Comparison of ENCODE assay signal across 8 mouse cellular contexts in genomic region chr17:83025340-83025816, GRCm38 (mm10).
DNase-seq lines count a peak whose midpoint lies in the region; ATAC-seq and TF ChIP-seq lines count a peak whose summit lies in the region.

No protein-coding gene starts in this region.

- H3K36me3 ChIP-seq in heart, embryonic 11.5 days (ENCODE audit: control insufficient read depth, insufficient read depth, low read length), result no peaks in the 10 kb centered on the region
- no peaks in the 10 kb centered on the region for H3K36me3 ChIP-seq in limb, embryonic 14.5 days (ENCODE audit: control insufficient read depth, insufficient read depth, low read length)

- peaks cover 3% of the 10 kb centered on the region; the same call in 1 of the 2 replicates for H3K4me1 ChIP-seq in heart, embryonic 11.5 days (ENCODE audit: control insufficient read depth, insufficient read depth, low read length)
- H3K4me1 ChIP-seq in limb, embryonic 14.5 days (ENCODE audit: control insufficient read depth, insufficient read depth, low read length), result peaks cover 5% of the 10 kb centered on the region

- WGBS in heart, embryonic 11.5 days (ENCODE audit: insufficient replicate concordance), result 13% methylated on average over 5 of the region's 5 CpGs
- 11% methylated on average over 5 of the region's 5 CpGs for WGBS in limb, embryonic 14.5 days

- TF ChIP-seq POLR2A in limb, embryonic 14.5 days (IDR thresholded peaks at IDR 0.05; ENCODE audit: borderline replicate concordance, extremely low read depth, insufficient read depth, insufficient read length), result no peak

- no peaks in the 10 kb centered on the region for H3K27me3 ChIP-seq in heart, embryonic 11.5 days (ENCODE audit: control insufficient read depth, insufficient read depth, low read length)
- H3K27me3 ChIP-seq in limb, embryonic 14.5 days (ENCODE audit: control insufficient read depth, insufficient read depth, low read length), result 0 out of 2 replicates have a peak, but pooled peaks cover 6% of the 10 kb centered on the region

- no peak overlapping the region for H3K4me2 ChIP-seq in heart, embryonic 11.5 days
- H3K4me2 ChIP-seq in limb, embryonic 14.5 days (replicated peaks; ENCODE audit: low read depth, low read length, severe bottlenecking), result no peak overlapping the region

- peak; percentile 90 for DNase-seq in heart, adult 11 months
- DNase-seq in embryo, embryonic 9.5 days (ENCODE audit: extremely low spot score), result peak; percentile 88
- peak; percentile 26 for DNase-seq in gonadal fat pad, adult 2 months (ENCODE audit: low read depth)
- peak; percentile 82 for DNase-seq in kidney, adult 9 months
- peak; percentile 91 for DNase-seq in limb, embryonic 14.5 days (ENCODE audit: low spot score)
- peak; percentile 71 for DNase-seq in naive thymus-derived CD4-positive, alpha-beta T cell, adult 2 months (ENCODE audit: low read depth)
- peak; percentile 56 to 84 for DNase-seq in spleen, postnatal 4 days (ENCODE audit: low spot score in 2 of 2)

- no peak overlapping the region for H3K9ac ChIP-seq in heart, embryonic 11.5 days (ENCODE audit: low read depth, low read length)
- no peak overlapping the region for H3K9ac ChIP-seq in limb, embryonic 14.5 days (ENCODE audit: low read depth, low read length, severe bottlenecking)

- H3K9me3 ChIP-seq in heart, embryonic 11.5 days (replicated peaks; ENCODE audit: control insufficient read depth, low read length), result no peaks in the 10 kb centered on the region
- peaks cover 3% of the 10 kb centered on the region; the same call in 1 of the 2 replicates for H3K9me3 ChIP-seq in limb, embryonic 14.5 days (ENCODE audit: control insufficient read depth, low read length)

- H3K27ac ChIP-seq in heart, embryonic 11.5 days (ENCODE audit: low read depth, low read length), result no peak overlapping the region
- H3K27ac ChIP-seq in limb, embryonic 14.5 days (replicated peaks; ENCODE audit: low read depth, low read length), result no peak overlapping the region

- no peak for ATAC-seq in heart, embryonic 11.5 days (replicated peaks; ENCODE audit: insufficient number of reproducible peaks, low FRiP score, low TSS enrichment)
- peak; percentile 45 for ATAC-seq in limb, embryonic 14.5 days (ENCODE audit: low FRiP score, low read depth)

- H3K4me3 ChIP-seq in heart, embryonic 11.5 days (ENCODE audit: low read depth, low read length), result no peak overlapping the region
- no peak overlapping the region for H3K4me3 ChIP-seq in limb, embryonic 14.5 days (replicated peaks; ENCODE audit: low read length)

Comparison
In these comparisons a context has a peak if more than half of its experiments do, and no peak if none do; other contexts are left out.
1. DNase-seq: peak in every context shown above with its lines; median percentile 91 in limb, embryonic 14.5 days; 90 in heart, adult 11 months; 88 in embryo, embryonic 9.5 days; 82 in kidney, adult 9 months; 71 in naive thymus-derived CD4-positive, alpha-beta T cell, adult 2 months; 70 in spleen, postnatal 4 days; 26 in gonadal fat pad, adult 2 months.